Mouse (Mus musculus) liver, embryonic 15.5 days (tissue): ENCODE results near the gene Syde1. TPM values are rescaled to one million over a fixed set of nuclear protein-coding genes. Genes with fewer than 3 reads are reported as not detected.
"Not testable (repeated sequence)": the region's sequence is repeated elsewhere in the genome, so short reads cannot be mapped to it uniquely, and the experiment has no call there.

ENCODE experiments used
- ATAC-seq: fragments of 200-750 bp; cut with Nextera tagmentation; 2 replicates; pipeline ENCODE4 v1.8.0; 2017; ENCODE audit warnings: moderate number of reproducible peaks, mild to moderate bottlenecking, moderate library complexity; ENCODE audit not compliant: insufficient read depth
- H3K27ac ChIP-seq: fragments of 300-500 bp; sonication (generic); replicated peaks from 2 replicates; pipeline ENCODE4 v1.5.1; 2015; ENCODE audit warnings: mild to moderate bottlenecking, inconsistent platforms
- H3K27me3 ChIP-seq: fragments of 300-500 bp; sonication (generic); 2 replicates; pipeline ENCODE4 v1.6.1; 2015; ENCODE audit warnings: mild to moderate bottlenecking, inconsistent platforms
- H3K36me3 ChIP-seq: fragments of 300-500 bp; sonication (generic); replicated peaks from 2 replicates; pipeline ENCODE4 v1.6.1; 2015; ENCODE audit warnings: moderate library complexity, mild to moderate bottlenecking, inconsistent platforms
- H3K4me1 ChIP-seq: fragments of 300-500 bp; sonication (generic); replicated peaks from 2 replicates; pipeline ENCODE4 v1.6.1; 2015; ENCODE audit warnings: inconsistent platforms
- H3K4me2 ChIP-seq: fragments of 300-500 bp; sonication (generic); 2 replicates; pipeline ENCODE4 v1.6.1; 2015; ENCODE audit warnings: moderate library complexity, mild to moderate bottlenecking, inconsistent platforms
- H3K4me3 ChIP-seq: fragments of 300-500 bp; sonication (generic); replicated peaks from 2 replicates; pipeline ENCODE4 v1.5.1; 2015; ENCODE audit warnings: mild to moderate bottlenecking, inconsistent platforms
- H3K9ac ChIP-seq: fragments of 300-500 bp; sonication (generic); 2 replicates; pipeline ENCODE4 v1.6.1; 2015; ENCODE audit warnings: moderate library complexity, mild to moderate bottlenecking, inconsistent platforms
- H3K9me3 ChIP-seq: fragments of 300-500 bp; sonication (generic); replicated peaks from 2 replicates; pipeline ENCODE4 v1.6.1; 2016; ENCODE audit warnings: inconsistent platforms
- WGBS: fragments of 180-500 bp; shearing (Covaris S2); methylation state at CpG from one replicate; pipeline ENCODE4 v1.1.7; 2015; ENCODE audit warnings: mixed read lengths; ENCODE audit not compliant: insufficient replicate concordance; 5-methylcytosine and 5-hydroxymethylcytosine counted together
- polyA plus RNA-seq: library from polyadenylated mRNA; unstranded; fragments of >200 nt; fragmentation: Nextera tagmentation; extraction: Ambion mirVana; gene quantifications from 2 replicates; pipeline ENCODE4 v1.2.1, GENCODE M21; 2015

Gene Syde1
- 1.5 and 1.6 TPM in 2 replicates for polyA plus RNA-seq

GRCm38 (mm10) chr10:78591406-78592328 is at the start of gene Syde1:
Gene Syde1 (minus strand): TSS chr10:78591964.
- peak within 1 kb of the TSS; percentile 44 for H3K4me3 ChIP-seq
- no peak within 1 kb of the TSS for H3K9ac ChIP-seq
- H3K4me1 ChIP-seq: no peaks in the 10 kb centered on the region
- peak within 1 kb of the TSS; percentile 55 for H3K4me2 ChIP-seq
- peak; percentile 51; the same call in 1 of the 2 replicates for ATAC-seq
- 4% methylated on average over 51 of the region's 54 CpGs for WGBS
- no peaks in the 10 kb centered on the region for H3K9me3 ChIP-seq
- H3K36me3 ChIP-seq: no peaks in the 10 kb centered on the region
- H3K27ac ChIP-seq: peak within 1 kb of the TSS; percentile 20; the same call in 1 of the 2 replicates
- H3K27me3 ChIP-seq: peaks cover 70% of the 10 kb centered on the region

DNA sequence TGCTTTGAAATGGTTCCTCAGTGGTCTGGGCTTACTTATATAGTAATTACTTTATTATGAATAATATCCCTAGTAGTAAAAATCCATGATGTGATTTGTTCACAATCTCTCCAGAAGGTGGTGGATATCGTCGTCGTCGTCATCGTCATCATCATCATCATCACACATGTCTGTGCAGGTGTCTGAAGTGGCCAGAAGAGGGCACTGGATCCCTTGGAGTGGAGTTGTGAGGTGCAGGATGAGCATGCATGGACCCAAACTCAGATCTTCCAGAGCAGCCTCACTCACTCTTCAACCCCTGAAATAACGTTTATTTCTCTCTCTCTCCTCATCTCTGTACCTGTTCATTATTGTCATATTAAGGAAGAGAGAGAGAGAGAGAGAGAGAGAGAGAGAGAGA is 40.5 kb upstream of the Syde1 start:
- Histone ChIP-seq H3K4me3 (no peak overlapping the region), H3K4me1 (no peaks in the 10 kb centered on the region), H3K9ac (no peak overlapping the region), H3K27me3 (no peaks in the 10 kb centered on the region), H3K36me3 (no peaks in the 10 kb centered on the region), H3K27ac (no peak overlapping the region), H3K9me3 (no peaks in the 10 kb centered on the region), H3K4me2 (no peak overlapping the region)
- ATAC-seq: no peak
- 13% methylated on average over 6 of the region's 6 CpGs for WGBS

- H3K27ac ChIP-seq: no peak overlapping the region
- 60% methylated on average over 4 of the region's 4 CpGs for WGBS
- H3K9me3 ChIP-seq: no peaks in the 10 kb centered on the region
Observed at GRCm38 (mm10) chr10:78630194-78630593, 38.4 kb upstream of the Syde1 start.

DNA sequence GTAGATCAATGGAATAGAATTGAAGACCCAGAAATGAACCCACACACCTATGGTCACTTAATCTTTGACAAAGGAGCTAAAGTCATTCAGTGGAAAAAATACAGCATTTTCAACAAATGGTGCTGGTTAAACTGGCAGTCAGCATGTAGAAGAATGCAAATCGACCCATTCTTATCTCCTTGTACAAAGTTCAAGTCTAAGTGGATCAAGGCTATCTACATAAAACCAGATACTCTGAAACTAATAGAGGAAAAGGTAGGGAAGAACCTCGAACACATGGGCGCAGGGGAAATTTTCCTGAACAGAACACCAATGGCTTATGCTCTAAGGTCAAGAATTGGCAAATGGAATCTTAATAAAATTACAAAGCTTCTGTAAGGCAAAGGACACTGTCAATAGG is 31.4 kb upstream of the Syde1 start:
- not testable (repeated sequence) for H3K4me3 ChIP-seq, H3K4me2 ChIP-seq, H3K27me3 ChIP-seq, H3K4me1 ChIP-seq, H3K27ac ChIP-seq, H3K9ac ChIP-seq, H3K36me3 ChIP-seq, ATAC-seq, H3K9me3 ChIP-seq
- 54% methylated on average over 3 of the region's 3 CpGs for WGBS

More at GRCm38 (mm10) chr10:78630194-78630593, 38.4 kb upstream of the Syde1 start:
- Histone ChIP-seq H3K4me2 (no peak overlapping the region), H3K9ac (no peak overlapping the region), H3K4me1 (no peaks in the 10 kb centered on the region), H3K4me3 (no peak overlapping the region), H3K36me3 (no peaks in the 10 kb centered on the region), H3K27me3 (no peaks in the 10 kb centered on the region)
- no peak for ATAC-seq

GRCm38 (mm10) chr10:78617974-78618373 is 26.2 kb upstream of the Syde1 start, which contains the start of gene Olfr1357:
Gene Olfr1357 (minus strand): TSS chr10:78618074.
- WGBS: 47% methylated on average over 1 of the region's 1 CpGs
- H3K27ac ChIP-seq: no peak within 1 kb of the TSS
- ATAC-seq: no peak
- no peak within 1 kb of the TSS for H3K9ac ChIP-seq
- H3K4me2 ChIP-seq: no peak within 1 kb of the TSS
- no peaks in the 10 kb centered on the region for H3K36me3 ChIP-seq
- no peak within 1 kb of the TSS for H3K4me3 ChIP-seq
- no peaks in the 10 kb centered on the region for H3K27me3 ChIP-seq
- no peaks in the 10 kb centered on the region for H3K9me3 ChIP-seq
- no peaks in the 10 kb centered on the region for H3K4me1 ChIP-seq

- no peak for ATAC-seq
- Histone ChIP-seq H3K27ac (no peak overlapping the region), H3K27me3 (peaks cover 15% of the 10 kb centered on the region; the same call in 1 of the 2 replicates), H3K9me3 (no peaks in the 10 kb centered on the region), H3K36me3 (no peaks in the 10 kb centered on the region), H3K9ac (no peak overlapping the region), H3K4me3 (no peak overlapping the region), H3K4me2 (no peak overlapping the region), H3K4me1 (no peaks in the 10 kb centered on the region)
- 53% methylated on average over 3 of the region's 3 CpGs for WGBS
Observed at GRCm38 (mm10) chr10:78607602-78608001, 15.8 kb upstream of the Syde1 start.

DNA sequence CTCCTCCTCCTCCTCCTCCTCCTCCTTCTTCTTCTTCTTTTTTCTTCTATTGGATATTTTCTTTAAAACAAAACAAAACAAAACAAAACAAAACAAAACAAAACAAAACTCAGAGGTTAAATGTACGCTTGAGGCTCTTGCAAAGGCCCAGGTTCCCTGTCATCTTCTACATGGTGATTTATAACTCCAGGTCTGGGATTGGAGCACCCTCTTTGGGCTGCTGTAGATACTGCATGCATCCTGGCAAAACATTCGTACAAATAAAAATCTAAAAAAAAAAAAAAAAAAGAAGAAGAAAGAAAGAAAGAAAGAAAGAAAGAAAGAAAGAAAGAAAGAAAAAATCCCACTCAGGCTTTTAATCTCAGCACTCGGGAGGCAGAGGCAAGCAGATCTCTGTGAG is 13.3 kb upstream of the Syde1 start:
- H3K4me3 ChIP-seq: no peak overlapping the region
- no peak overlapping the region for H3K4me2 ChIP-seq
- 30% methylated on average over 3 of the region's 3 CpGs for WGBS
- no peaks in the 10 kb centered on the region for H3K4me1 ChIP-seq
- H3K9ac ChIP-seq: no peak overlapping the region
- peaks cover 25% of the 10 kb centered on the region for H3K27me3 ChIP-seq
- no peaks in the 10 kb centered on the region for H3K36me3 ChIP-seq
- ATAC-seq: no peak
- no peaks in the 10 kb centered on the region for H3K9me3 ChIP-seq
- H3K27ac ChIP-seq: no peak overlapping the region

DNA sequence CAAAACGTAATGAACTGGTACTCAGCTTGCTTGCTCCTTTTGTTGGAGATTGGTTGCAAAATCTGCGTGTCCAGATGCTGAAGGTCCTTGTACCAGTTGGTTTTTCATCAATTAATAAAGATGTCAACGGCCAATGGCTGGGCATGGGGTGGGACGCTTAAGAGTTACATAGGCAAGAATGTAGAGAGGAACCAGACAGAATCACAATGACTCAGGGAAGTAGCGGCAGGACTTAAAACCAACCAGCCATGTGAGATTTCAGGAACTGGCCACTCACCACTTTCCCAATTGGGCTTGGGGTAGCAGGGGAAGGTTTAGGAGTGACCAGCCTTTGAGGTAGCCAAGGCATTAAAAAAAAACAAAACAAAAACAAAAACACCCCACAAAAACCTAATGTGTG is 8.1 kb upstream of the Syde1 start:
- Histone ChIP-seq H3K27me3 (peaks cover 43% of the 10 kb centered on the region), H3K27ac (no peak overlapping the region), H3K4me2 (no peak overlapping the region), H3K4me3 (no peak overlapping the region), H3K9me3 (no peaks in the 10 kb centered on the region), H3K9ac (no peak overlapping the region), H3K4me1 (no peaks in the 10 kb centered on the region), H3K36me3 (no peaks in the 10 kb centered on the region)
- no peak for ATAC-seq
- WGBS: 58% methylated on average over 5 of the region's 5 CpGs

- Histone ChIP-seq H3K27ac (no peak overlapping the region), H3K4me2 (no peak overlapping the region), H3K9me3 (no peaks in the 10 kb centered on the region), H3K4me1 (no peaks in the 10 kb centered on the region), H3K27me3 (peaks cover 72% of the 10 kb centered on the region), H3K4me3 (no peak overlapping the region), H3K36me3 (no peaks in the 10 kb centered on the region), H3K9ac (no peak overlapping the region)
- ATAC-seq: no peak
Observed at GRCm38 (mm10) chr10:78594566-78594965, 2.8 kb upstream of the Syde1 start.

DNA sequence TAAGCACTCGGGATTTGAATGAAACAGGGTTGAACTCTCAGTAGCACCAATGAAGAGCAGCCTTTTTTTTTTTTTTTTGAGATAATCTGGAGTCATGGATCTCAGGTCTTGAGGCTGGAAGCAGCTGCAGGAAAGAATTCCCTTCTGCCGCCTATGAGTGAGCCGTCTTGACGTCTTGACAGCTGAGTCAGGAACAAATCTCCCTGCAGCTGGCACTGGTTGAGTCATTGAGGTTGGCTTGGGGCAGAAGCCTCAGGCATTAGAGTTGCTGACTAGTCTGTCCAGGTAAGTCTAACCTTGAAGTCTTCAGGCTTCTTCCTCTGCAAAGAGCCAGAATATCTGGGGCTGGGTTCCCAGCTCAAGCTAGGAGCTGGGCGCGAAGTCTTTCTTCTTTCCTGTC is 2.4 kb upstream of the Syde1 start:
- Histone ChIP-seq H3K36me3 (no peaks in the 10 kb centered on the region), H3K27me3 (peaks cover 74% of the 10 kb centered on the region), H3K4me3 (no peak overlapping the region), H3K4me1 (no peaks in the 10 kb centered on the region), H3K9me3 (no peaks in the 10 kb centered on the region), H3K4me2 (no peak overlapping the region), H3K9ac (no peak overlapping the region), H3K27ac (no peak overlapping the region)
- no peak for ATAC-seq
- 58% methylated on average over 6 of the region's 6 CpGs for WGBS

GRCm38 (mm10) chr10:78593736-78594135 is 2.0 kb upstream of the Syde1 start:
- H3K9me3 ChIP-seq: no peaks in the 10 kb centered on the region

More at GRCm38 (mm10) chr10:78593736-78594135, 2.0 kb upstream of the Syde1 start:
- ATAC-seq: no peak
- Histone ChIP-seq H3K4me1 (no peaks in the 10 kb centered on the region), H3K4me3 (no peak overlapping the region), H3K9ac (no peak overlapping the region), H3K36me3 (no peaks in the 10 kb centered on the region), H3K4me2 (no peak overlapping the region), H3K27ac (no peak overlapping the region), H3K27me3 (peaks cover 78% of the 10 kb centered on the region)
- WGBS: 74% methylated on average over 5 of the region's 5 CpGs
